ENCODE assay signal across 8 mouse cellular contexts in the genomic region with DNA sequence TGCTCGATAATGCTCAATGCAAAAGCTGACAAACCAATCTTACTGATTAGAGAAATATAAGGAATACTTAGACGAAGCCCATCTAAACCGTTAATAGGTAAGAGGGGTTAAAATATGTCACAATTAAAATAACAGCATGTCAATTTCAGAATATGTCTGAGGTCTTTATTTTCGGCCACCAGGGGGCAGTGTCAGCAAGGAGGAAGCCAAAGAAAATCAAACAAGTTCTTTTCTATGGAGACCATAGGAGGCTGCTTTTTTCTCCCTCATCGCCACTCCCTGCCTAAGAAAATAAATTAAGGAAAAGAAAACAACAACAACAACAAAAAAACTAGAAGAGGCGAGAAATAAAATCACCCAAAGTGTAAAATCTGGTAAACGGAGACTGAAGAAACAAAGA.
DNase-seq lines count a peak whose midpoint lies in the region; ATAC-seq and TF ChIP-seq lines count a peak whose summit lies in the region.

No protein-coding gene starts in this region.

- peak; percentile 83 for TF ChIP-seq CTCF in stomach, postnatal 0 days (IDR thresholded peaks at IDR 0.05; ENCODE audit: low read depth)

- no peak overlapping the region for H3K27ac ChIP-seq in midbrain, embryonic 10.5 days (replicated peaks)
- H3K27ac ChIP-seq in midbrain, embryonic 16.5 days (ENCODE audit: low read length), result no peak overlapping the region
- no peak overlapping the region for H3K27ac ChIP-seq in stomach, postnatal 0 days (replicated peaks)

- ATAC-seq in CD4-positive, CD25-positive, alpha-beta regulatory T cell, adult 4 months, result no peak
- ATAC-seq in midbrain, embryonic 16.5 days, result no peak
- ATAC-seq in stomach, postnatal 0 days (ENCODE audit: low FRiP score, low TSS enrichment), result no peak

- no peak for TF ChIP-seq EP300 in stomach, postnatal 0 days (optimal IDR thresholded peaks at IDR 0.05)

- H3K9me3 ChIP-seq in midbrain, embryonic 10.5 days (replicated peaks), result no peaks in the 10 kb centered on the region
- no peaks in the 10 kb centered on the region for H3K9me3 ChIP-seq in midbrain, embryonic 16.5 days (replicated peaks; ENCODE audit: control insufficient read depth, low read length, poor library complexity, severe bottlenecking)
- no peaks in the 10 kb centered on the region for H3K9me3 ChIP-seq in stomach, postnatal 0 days (ENCODE audit: control insufficient read depth, low read length)

- H3K4me3 ChIP-seq in midbrain, embryonic 10.5 days, result no peak overlapping the region
- H3K4me3 ChIP-seq in midbrain, embryonic 16.5 days (ENCODE audit: low read depth, low read length), result no peak overlapping the region
- no peak overlapping the region for H3K4me3 ChIP-seq in stomach, postnatal 0 days (ENCODE audit: low read depth, low read length)

- H3K4me2 ChIP-seq in midbrain, embryonic 16.5 days (ENCODE audit: low read length), result no peak overlapping the region; the same call in 1 of the 2 replicates
- H3K4me2 ChIP-seq in stomach, postnatal 0 days (replicated peaks; ENCODE audit: low read depth), result no peak overlapping the region

- H3K27me3 ChIP-seq in midbrain, embryonic 10.5 days (ENCODE audit: low read depth, poor library complexity, severe bottlenecking), result no peaks in the 10 kb centered on the region
- H3K27me3 ChIP-seq in midbrain, embryonic 16.5 days (ENCODE audit: control insufficient read depth, insufficient read depth, low read depth, low read length), result no peaks in the 10 kb centered on the region
- no peaks in the 10 kb centered on the region for H3K27me3 ChIP-seq in stomach, postnatal 0 days (ENCODE audit: control insufficient read depth, insufficient read depth, low read length)

- WGBS in midbrain, embryonic 10.5 days, result 40% methylated on average over 7 of the region's 7 CpGs
- WGBS in midbrain, embryonic 16.5 days, result 38% methylated on average over 7 of the region's 7 CpGs
- 38% methylated on average over 7 of the region's 7 CpGs for WGBS in stomach, postnatal 0 days

- H3K4me1 ChIP-seq in midbrain, embryonic 10.5 days, result peaks cover 2% of the 10 kb centered on the region; the same call in 1 of the 2 replicates
- peaks cover 4% of the 10 kb centered on the region; the same call in 1 of the 2 replicates for H3K4me1 ChIP-seq in midbrain, embryonic 16.5 days (ENCODE audit: control insufficient read depth, insufficient read depth, low read length)
- H3K4me1 ChIP-seq in stomach, postnatal 0 days (replicated peaks; ENCODE audit: control insufficient read depth, insufficient read depth), result no peaks in the 10 kb centered on the region

- H3K36me3 ChIP-seq in midbrain, embryonic 10.5 days, result no peaks in the 10 kb centered on the region
- no peaks in the 10 kb centered on the region for H3K36me3 ChIP-seq in midbrain, embryonic 16.5 days (ENCODE audit: control insufficient read depth, insufficient read depth, low read length)
- no peaks in the 10 kb centered on the region for H3K36me3 ChIP-seq in stomach, postnatal 0 days (ENCODE audit: control insufficient read depth, insufficient read depth, low read length)

- peak; percentile 9 for DNase-seq in CD4-positive, CD25-positive, alpha-beta regulatory T cell, adult 2 months (ENCODE audit: low read depth, low spot score)
- DNase-seq in midbrain, embryonic 10.5 days (ENCODE audit: low spot score), result peak; percentile 60
- DNase-seq in cerebellum, postnatal 25 days, result peak; percentile 49 to 80
- DNase-seq in kidney, adult 8-10 months, result peak; percentile 1 to 47
- peak; percentile 36 for DNase-seq in lung, postnatal 10 days
- DNase-seq in stomach, postnatal 0 days (ENCODE audit: low spot score), result peak; percentile 47

- no peak overlapping the region for H3K9ac ChIP-seq in midbrain, embryonic 16.5 days (ENCODE audit: low read depth, low read length)
- H3K9ac ChIP-seq in stomach, postnatal 0 days (ENCODE audit: low read length), result no peak overlapping the region

Comparison
In these comparisons a context has a peak if more than half of its experiments do, and no peak if none do; other contexts are left out.
1. DNase-seq: peak in every context shown above with its lines; median percentile 64 in cerebellum, postnatal 25 days; 60 in midbrain, embryonic 10.5 days; 47 in stomach, postnatal 0 days; 36 in lung, postnatal 10 days; 24 in kidney, adult 8-10 months; 9 in CD4-positive, CD25-positive, alpha-beta regulatory T cell, adult 2 months.